Mouse (Mus musculus) stomach, postnatal 0 days (tissue): Measurements from ENCODE around the gene Ep300.

Experiments
- CTCF ChIP-seq: IDR thresholded peaks from 2 replicates; pipeline ENCODE4 v1.5.1; 2016; ENCODE audit warnings: antibody characterized with exemption, low read depth, mild to moderate bottlenecking, moderate library complexity
- EP300 ChIP-seq: optimal IDR thresholded peaks from 2 replicates; pipeline ENCODE3; 2016; ENCODE audit warnings: antibody characterized with exemption

- no peak for TF ChIP-seq CTCF
- no peak for TF ChIP-seq EP300
Measured at GRCm38 (mm10) chr15:81576961-81577360, 8.2 kb upstream of the Ep300 start.
